Mouse (Mus musculus) embryonic facial prominence, embryonic 11.5 days (tissue): ENCODE measurements at regions not wholly inside any gene's neighbourhood (a gene's known extent, or its start where the extent isn't known, plus 50 kb on each side); places are given as distances from the start of the nearest gene placed in this dataset.

Experiments
- ATAC-seq: fragments of 200-750 bp; cut with Nextera tagmentation; replicated peaks from 2 replicates; pipeline ENCODE4 v1.8.0; 2017; ENCODE audit warnings: low read depth; ENCODE audit not compliant: insufficient number of reproducible peaks, low FRiP score, low TSS enrichment
- DNase-seq: peaks from one replicate; pipeline ENCODE4 v3.0.0-alpha.2; 2015; ENCODE audit warnings: low spot score
- H3K27ac ChIP-seq: fragments of 300-500 bp; sonication (generic); replicated peaks from 2 replicates; pipeline ENCODE4 v1.5.1; 2014; ENCODE audit warnings: mild to moderate bottlenecking, low read depth, low read length, control low read depth
- H3K27me3 ChIP-seq: fragments of 300-500 bp; sonication (generic); 2 replicates; pipeline ENCODE4 v1.6.1; 2014; ENCODE audit warnings: mild to moderate bottlenecking, low read length, moderate library complexity, mixed read lengths; ENCODE audit not compliant: control insufficient read depth, insufficient read depth
- H3K36me3 ChIP-seq: fragments of 300-500 bp; sonication (generic); replicated peaks from 2 replicates; pipeline ENCODE4 v1.6.1; 2014; ENCODE audit warnings: low read depth, mild to moderate bottlenecking, low read length, moderate library complexity, mixed read lengths; ENCODE audit not compliant: control insufficient read depth, insufficient read depth
- H3K4me1 ChIP-seq: fragments of 300-500 bp; sonication (generic); 2 replicates; pipeline ENCODE4 v1.6.1; 2014; ENCODE audit warnings: low read length, mixed read lengths; ENCODE audit not compliant: control insufficient read depth, insufficient read depth
- H3K4me2 ChIP-seq: fragments of 300-500 bp; sonication (generic); 2 replicates; pipeline ENCODE4 v1.6.1; 2014; ENCODE audit warnings: low read depth, mild to moderate bottlenecking, control low read depth, low read length, moderate library complexity
- H3K4me3 ChIP-seq: fragments of 300-500 bp; sonication (generic); 2 replicates; pipeline ENCODE4 v1.5.1; 2014; ENCODE audit warnings: low read depth, low read length, control low read depth
- H3K9ac ChIP-seq: fragments of 300-500 bp; sonication (generic); replicated peaks from 2 replicates; pipeline ENCODE4 v1.6.1; 2014; ENCODE audit warnings: mild to moderate bottlenecking, control low read depth, low read length
- H3K9me3 ChIP-seq: fragments of 300-500 bp; sonication (generic); replicated peaks from 2 replicates; pipeline ENCODE4 v1.6.1; 2016; ENCODE audit warnings: mild to moderate bottlenecking, low read length, inconsistent platforms, mixed read lengths; ENCODE audit not compliant: control insufficient read depth
- WGBS: fragments of 180-500 bp; shearing (Covaris S2); extraction: QIAGEN DNeasy Blood & Tissue Kit; methylation state at CpG from one replicate; pipeline ENCODE4 v1.1.7; 2014; 5-methylcytosine and 5-hydroxymethylcytosine counted together

DNA sequence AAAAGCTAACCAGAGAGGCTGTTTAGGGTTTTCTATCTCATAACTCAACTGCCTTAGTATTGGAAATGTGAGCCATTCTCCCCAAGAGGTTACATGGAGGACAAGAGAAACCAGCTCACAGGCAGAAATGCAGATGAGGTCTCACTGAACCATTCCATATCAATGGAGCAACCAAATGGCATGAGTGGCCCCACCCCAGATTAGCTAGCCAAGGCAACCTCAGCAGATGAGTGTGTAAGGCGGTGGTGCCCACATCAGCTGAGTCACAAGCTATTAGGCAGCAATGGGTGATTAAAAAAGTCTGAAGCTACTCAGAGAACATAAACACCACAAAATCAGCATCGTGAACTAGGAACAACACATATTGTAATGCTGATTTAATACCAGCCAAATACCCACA, 133.2 kb downstream of the Lpin1 start:
- WGBS, result 90% methylated on average over 2 of the region's 2 CpGs
- no peak overlapping the region for H3K9ac ChIP-seq
- no peak overlapping the region for H3K4me2 ChIP-seq
- no peak overlapping the region for H3K4me3 ChIP-seq
- DNase-seq (no peak), ATAC-seq (no peak)
- H3K9me3 ChIP-seq, result no peaks in the 10 kb centered on the region
- H3K4me1 ChIP-seq, result no peaks in the 10 kb centered on the region
- no peaks in the 10 kb centered on the region; the same call in 1 of the 2 replicates for H3K27me3 ChIP-seq
- H3K36me3 ChIP-seq, result no peaks in the 10 kb centered on the region
- H3K27ac ChIP-seq, result no peak overlapping the region

DNA sequence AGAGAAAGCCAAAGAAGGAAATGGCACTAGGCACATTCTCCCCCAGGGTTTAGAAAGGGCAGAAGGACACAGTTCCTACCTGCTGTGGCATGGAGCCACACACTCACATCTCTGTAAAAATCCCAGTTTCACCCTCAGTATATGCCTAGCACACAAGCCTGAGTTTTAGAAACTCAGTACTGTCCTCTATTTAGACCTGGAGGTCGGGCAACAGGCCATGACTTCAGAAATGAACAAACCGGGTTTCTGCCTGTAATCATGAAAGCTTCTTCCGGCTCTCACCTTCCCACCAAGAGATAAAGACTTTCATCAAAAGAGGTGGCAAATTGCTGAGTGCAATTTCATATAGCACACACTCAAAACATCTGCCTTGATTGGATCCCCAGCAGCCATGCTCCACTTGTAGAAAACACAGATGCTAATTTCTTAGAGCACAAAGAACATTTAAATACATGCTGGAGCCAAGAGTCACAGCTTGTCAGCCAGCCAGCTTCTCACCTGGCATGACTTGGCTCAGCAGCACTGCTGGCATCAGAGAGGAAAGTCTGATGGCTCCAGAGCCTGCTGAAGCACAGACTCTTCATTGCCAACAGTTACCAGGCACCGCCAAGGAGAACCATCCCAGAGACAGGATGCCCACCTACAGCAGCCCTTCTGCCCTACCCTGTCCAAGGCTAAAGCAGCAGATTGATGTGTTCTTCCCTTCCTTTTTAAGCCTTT, 136.2 kb downstream of the Lpin1 start:
- no peak overlapping the region for H3K9ac ChIP-seq
- WGBS, result 88% methylated on average over 4 of the region's 4 CpGs
- H3K27ac ChIP-seq, result no peak overlapping the region
- no peak overlapping the region for H3K4me2 ChIP-seq
- DNase-seq (no peak), ATAC-seq (no peak)
- H3K36me3 ChIP-seq, result no peaks in the 10 kb centered on the region
- no peaks in the 10 kb centered on the region for H3K9me3 ChIP-seq
- H3K4me3 ChIP-seq, result no peak overlapping the region
- H3K27me3 ChIP-seq, result no peaks in the 10 kb centered on the region
- no peaks in the 10 kb centered on the region for H3K4me1 ChIP-seq

- no peak overlapping the region for H3K9ac ChIP-seq
- 79% methylated on average over 6 of the region's 6 CpGs for WGBS
- no peak overlapping the region for H3K4me3 ChIP-seq
- DNase-seq, result no peak
- no peak for ATAC-seq
- H3K4me2 ChIP-seq, result no peak overlapping the region
- no peaks in the 10 kb centered on the region for H3K9me3 ChIP-seq
- no peak overlapping the region for H3K27ac ChIP-seq
- H3K36me3 ChIP-seq, result no peaks in the 10 kb centered on the region
- H3K4me1 ChIP-seq, result no peaks in the 10 kb centered on the region
- no peaks in the 10 kb centered on the region for H3K27me3 ChIP-seq
Observed at GRCm38 (mm10) chr12:16457419-16457818, 153.3 kb downstream of the Lpin1 start.

- no peaks in the 10 kb centered on the region for H3K9me3 ChIP-seq
- 56% methylated on average over 3 of the region's 3 CpGs for WGBS
- no peak overlapping the region for H3K4me3 ChIP-seq
- H3K27ac ChIP-seq, result no peak overlapping the region
- H3K4me2 ChIP-seq, result no peak overlapping the region
- no peaks in the 10 kb centered on the region for H3K27me3 ChIP-seq
- H3K4me1 ChIP-seq, result no peaks in the 10 kb centered on the region
- no peak for DNase-seq
- no peaks in the 10 kb centered on the region for H3K36me3 ChIP-seq
- no peak overlapping the region for H3K9ac ChIP-seq
- no peak for ATAC-seq
Observed at GRCm38 (mm10) chr12:16450771-16451435, 159.9 kb downstream of the Lpin1 start.

- DNase-seq (peak; percentile 26), ATAC-seq (no peak)
- no peaks in the 10 kb centered on the region for H3K9me3 ChIP-seq
- no peaks in the 10 kb centered on the region for H3K4me1 ChIP-seq
- H3K27me3 ChIP-seq, result no peaks in the 10 kb centered on the region
- no peak overlapping the region for H3K4me3 ChIP-seq
- H3K4me2 ChIP-seq, result no peak overlapping the region
- no peaks in the 10 kb centered on the region for H3K36me3 ChIP-seq
- WGBS, result 66% methylated on average over 5 of the region's 5 CpGs
- H3K9ac ChIP-seq, result no peak overlapping the region
- H3K27ac ChIP-seq, result no peak overlapping the region
Observed at GRCm38 (mm10) chr12:16438717-16439116, 172.0 kb downstream of the Lpin1 start.

GRCm38 (mm10) chr12:16436961-16437360, 173.8 kb downstream of the Lpin1 start:
- no peaks in the 10 kb centered on the region for H3K36me3 ChIP-seq
- no peaks in the 10 kb centered on the region for H3K27me3 ChIP-seq
- H3K4me2 ChIP-seq, result no peak overlapping the region
- ATAC-seq, result no peak
- no peak for DNase-seq
- H3K9ac ChIP-seq, result no peak overlapping the region
- H3K4me3 ChIP-seq, result no peak overlapping the region
- no peaks in the 10 kb centered on the region for H3K9me3 ChIP-seq
- no peak overlapping the region for H3K27ac ChIP-seq
- no peaks in the 10 kb centered on the region for H3K4me1 ChIP-seq
- WGBS, result 91% methylated on average over 1 of the region's 1 CpGs

DNA sequence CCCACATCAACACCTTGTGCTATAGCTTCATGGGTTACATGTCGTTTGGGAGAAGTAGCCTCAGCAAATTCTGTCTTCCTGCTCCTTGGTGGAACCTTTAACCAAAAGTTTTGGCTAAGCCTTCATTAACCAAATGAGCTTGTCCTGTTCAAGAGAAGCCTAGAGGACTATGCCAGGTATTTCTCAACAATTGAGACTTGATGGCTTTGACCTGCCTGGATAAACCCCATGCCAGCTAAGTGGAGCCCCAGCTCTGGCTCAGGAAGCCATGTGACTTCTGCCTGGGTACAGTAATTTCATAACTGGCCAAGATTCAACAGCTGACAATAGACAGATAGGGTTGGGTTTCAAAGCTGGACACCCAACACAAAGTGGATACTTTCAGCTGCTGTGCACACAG, 174.5 kb downstream of the Lpin1 start:
- Histone ChIP-seq H3K4me2 (no peak overlapping the region), H3K9ac (no peak overlapping the region), H3K27me3 (no peaks in the 10 kb centered on the region), H3K27ac (no peak overlapping the region), H3K36me3 (no peaks in the 10 kb centered on the region), H3K9me3 (no peaks in the 10 kb centered on the region), H3K4me3 (no peak overlapping the region), H3K4me1 (no peaks in the 10 kb centered on the region)
- ATAC-seq (no peak), DNase-seq (no peak)
- 86% methylated on average over 1 of the region's 1 CpGs for WGBS

GRCm38 (mm10) chr12:16434739-16435138, 176.0 kb downstream of the Lpin1 start:
- H3K4me2 ChIP-seq, result no peak overlapping the region
- no peaks in the 10 kb centered on the region for H3K36me3 ChIP-seq
- no peak overlapping the region for H3K4me3 ChIP-seq
- no peaks in the 10 kb centered on the region for H3K4me1 ChIP-seq
- H3K9ac ChIP-seq, result no peak overlapping the region
- no peak overlapping the region for H3K27ac ChIP-seq
- 89% methylated on average over 1 of the region's 1 CpGs for WGBS
- no peak for DNase-seq
- no peak for ATAC-seq
- H3K27me3 ChIP-seq, result no peaks in the 10 kb centered on the region
- no peaks in the 10 kb centered on the region for H3K9me3 ChIP-seq
